Mouse (Mus musculus): ENCODE measurements around the gene Slc37a1. TPM values are rescaled to one million over a fixed set of nuclear protein-coding genes. Genes with fewer than 3 reads are reported as not detected.

The Slc37a1 gene
- polyA plus RNA-seq, 1 experiment from 2014 or later: 5.9 TPM

- no peaks in the 10 kb centered on the region for H3K9me3 ChIP-seq (ENCODE audit: low read depth, low read length)
- no peak overlapping the region for H3K4me3 ChIP-seq (ENCODE audit: low read depth, low read length)
- H3K36me3 ChIP-seq (ENCODE audit: insufficient read depth): no peaks in the 10 kb centered on the region
- no peaks in the 10 kb centered on the region for H3K4me1 ChIP-seq (ENCODE audit: insufficient read depth)
- H3K9ac ChIP-seq: no peak overlapping the region
- no peaks in the 10 kb centered on the region for H3K27me3 ChIP-seq (ENCODE audit: insufficient read depth, low read length)
- no peak overlapping the region for H3K27ac ChIP-seq (ENCODE audit: low read depth)
- no peak overlapping the region for H3K4me2 ChIP-seq
- peak; percentile 32; the same call in 1 of the 2 replicates for ATAC-seq (ENCODE audit: insufficient read depth)
- 47% methylated on average over 13 of the region's 13 CpGs for WGBS
- peak; percentile 83 for DNase-seq
- peak; percentile 82 for TF ChIP-seq CTCF (IDR thresholded peaks at IDR 0.05; ENCODE audit: low read depth)
These were observed 39.0 kb downstream of the Slc37a1 start for GRCm38 (mm10) chr17:31325451-31326219.

- no peaks in the 10 kb centered on the region for H3K27me3 ChIP-seq (ENCODE audit: insufficient read depth, low read length)
- no peak for TF ChIP-seq CTCF (IDR thresholded peaks at IDR 0.05; ENCODE audit: low read depth)
- H3K4me3 ChIP-seq (ENCODE audit: low read depth, low read length): no peak overlapping the region
- no peaks in the 10 kb centered on the region for H3K9me3 ChIP-seq (ENCODE audit: low read depth, low read length)
- H3K27ac ChIP-seq (ENCODE audit: low read depth): no peak overlapping the region
- no peaks in the 10 kb centered on the region for H3K4me1 ChIP-seq (ENCODE audit: insufficient read depth)
- no peak for DNase-seq
- 47% methylated on average over 9 of the region's 9 CpGs for WGBS
- no peak for ATAC-seq (ENCODE audit: insufficient read depth)
- no peak overlapping the region for H3K4me2 ChIP-seq
- no peak overlapping the region for H3K9ac ChIP-seq
- no peaks in the 10 kb centered on the region for H3K36me3 ChIP-seq (ENCODE audit: insufficient read depth)
These were observed 39.7 kb downstream of the Slc37a1 start for GRCm38 (mm10) chr17:31326220-31326852.

GRCm38 (mm10) chr17:31328466-31328865 is 41.9 kb downstream of the Slc37a1 start:
- Histone ChIP-seq H3K36me3 (ENCODE audit: insufficient read depth) (no peaks in the 10 kb centered on the region), H3K4me3 (ENCODE audit: low read depth, low read length) (no peak overlapping the region), H3K9me3 (ENCODE audit: low read depth, low read length) (no peaks in the 10 kb centered on the region), H3K4me1 (ENCODE audit: insufficient read depth) (no peaks in the 10 kb centered on the region), H3K27me3 (ENCODE audit: insufficient read depth, low read length) (no peaks in the 10 kb centered on the region), H3K27ac (ENCODE audit: low read depth) (no peak overlapping the region), H3K4me2 (no peak overlapping the region), H3K9ac (no peak overlapping the region)
- TF ChIP-seq CTCF (IDR thresholded peaks at IDR 0.05; ENCODE audit: low read depth): peak; percentile 63
- no peak for DNase-seq
- ATAC-seq (ENCODE audit: insufficient read depth): no peak
- WGBS: 54% methylated on average over 4 of the region's 4 CpGs

GRCm38 (mm10) chr17:31330622-31331021 is 44.0 kb downstream of the Slc37a1 start:
- no peak overlapping the region for H3K27ac ChIP-seq (ENCODE audit: low read depth)
- H3K9me3 ChIP-seq (ENCODE audit: low read depth, low read length): no peaks in the 10 kb centered on the region
- DNase-seq: peak; percentile 79
- TF ChIP-seq CTCF (IDR thresholded peaks at IDR 0.05; ENCODE audit: low read depth): peak; percentile 77
- no peaks in the 10 kb centered on the region for H3K27me3 ChIP-seq (ENCODE audit: insufficient read depth, low read length)
- no peak overlapping the region for H3K4me2 ChIP-seq
- H3K4me3 ChIP-seq (ENCODE audit: low read depth, low read length): no peak overlapping the region
- 38% methylated on average over 4 of the region's 4 CpGs for WGBS
- H3K9ac ChIP-seq: no peak overlapping the region
- no peaks in the 10 kb centered on the region for H3K4me1 ChIP-seq (ENCODE audit: insufficient read depth)
- H3K36me3 ChIP-seq (ENCODE audit: insufficient read depth): no peaks in the 10 kb centered on the region
- no peak for ATAC-seq (ENCODE audit: insufficient read depth)

- H3K27me3 ChIP-seq (ENCODE audit: insufficient read depth, low read length): no peaks in the 10 kb centered on the region
- no peak overlapping the region for H3K27ac ChIP-seq (ENCODE audit: low read depth)
- WGBS: 79% methylated on average over 6 of the region's 6 CpGs
- peak; percentile 39 for TF ChIP-seq CTCF (IDR thresholded peaks at IDR 0.05; ENCODE audit: low read depth)
- no peak overlapping the region for H3K4me3 ChIP-seq (ENCODE audit: low read depth, low read length)
- no peak for ATAC-seq (ENCODE audit: insufficient read depth)
- H3K4me2 ChIP-seq: no peak overlapping the region
- H3K4me1 ChIP-seq (ENCODE audit: insufficient read depth): no peaks in the 10 kb centered on the region
- no peak for DNase-seq
- H3K36me3 ChIP-seq (ENCODE audit: insufficient read depth): no peaks in the 10 kb centered on the region
- no peaks in the 10 kb centered on the region for H3K9me3 ChIP-seq (ENCODE audit: low read depth, low read length)
- no peak overlapping the region for H3K9ac ChIP-seq
These were observed 44.7 kb downstream of the Slc37a1 start for GRCm38 (mm10) chr17:31331273-31331672.

- Histone ChIP-seq H3K27ac (ENCODE audit: low read depth) (no peak overlapping the region), H3K9me3 (ENCODE audit: low read depth, low read length) (no peaks in the 10 kb centered on the region)
These were observed 45.3 kb downstream of the Slc37a1 start for GRCm38 (mm10) chr17:31331920-31332319.

GRCm38 (mm10) chr17:31332333-31332732 is 45.7 kb downstream of the Slc37a1 start:
- ATAC-seq (ENCODE audit: insufficient read depth): no peak
- Histone ChIP-seq H3K4me2 (no peak overlapping the region), H3K4me1 (ENCODE audit: insufficient read depth) (no peaks in the 10 kb centered on the region), H3K4me3 (ENCODE audit: low read depth, low read length) (no peak overlapping the region), H3K27ac (ENCODE audit: low read depth) (no peak overlapping the region), H3K9ac (no peak overlapping the region), H3K9me3 (ENCODE audit: low read depth, low read length) (no peaks in the 10 kb centered on the region), H3K27me3 (ENCODE audit: insufficient read depth, low read length) (no peaks in the 10 kb centered on the region), H3K36me3 (ENCODE audit: insufficient read depth) (no peaks in the 10 kb centered on the region)
- peak; percentile 60 for DNase-seq
- 51% methylated on average over 1 of the region's 1 CpGs for WGBS
- peak; percentile 53 for TF ChIP-seq CTCF (IDR thresholded peaks at IDR 0.05; ENCODE audit: low read depth)

More at GRCm38 (mm10) chr17:31331920-31332319, 45.3 kb downstream of the Slc37a1 start:
- H3K9ac ChIP-seq: no peak overlapping the region
- no peak overlapping the region for H3K4me2 ChIP-seq
- ATAC-seq (ENCODE audit: insufficient read depth) (no peak), DNase-seq (no peak)
- no peaks in the 10 kb centered on the region for H3K36me3 ChIP-seq (ENCODE audit: insufficient read depth)
- H3K4me1 ChIP-seq (ENCODE audit: insufficient read depth): no peaks in the 10 kb centered on the region
- 52% methylated on average over 3 of the region's 3 CpGs for WGBS
- H3K27me3 ChIP-seq (ENCODE audit: insufficient read depth, low read length): no peaks in the 10 kb centered on the region
- H3K4me3 ChIP-seq (ENCODE audit: low read depth, low read length): no peak overlapping the region
- no peak for TF ChIP-seq CTCF (IDR thresholded peaks at IDR 0.05; ENCODE audit: low read depth)

Measured in lung, embryonic 14.5 days (tissue).